Mouse (Mus musculus) limb, embryonic 11.5 days (tissue): ENCODE measurements around the gene Uhrf1bp1. TPM values are rescaled to one million over a fixed set of nuclear protein-coding genes. Genes with fewer than 3 reads are reported as not detected.

ENCODE experiments used
- ATAC-seq: fragments of 200-750 bp; cut with Nextera tagmentation; 2 replicates; pipeline ENCODE4 v1.8.0; 2017; ENCODE audit warnings: low read depth; ENCODE audit not compliant: insufficient number of reproducible peaks, low FRiP score, low TSS enrichment
- DNase-seq: peaks from one replicate; pipeline ENCODE4 v3.0.0-alpha.2; 2015; ENCODE audit warnings: low spot score
- H3K27ac ChIP-seq: fragments of 300-500 bp; sonication (generic); replicated peaks from 2 replicates; pipeline ENCODE4 v1.5.1; 2014; ENCODE audit warnings: low read depth, mild to moderate bottlenecking, low read length
- H3K27me3 ChIP-seq: fragments of 300-500 bp; sonication (generic); 2 replicates; pipeline ENCODE4 v1.6.1; 2014; ENCODE audit warnings: mild to moderate bottlenecking, low read length, mixed read lengths; ENCODE audit not compliant: control insufficient read depth, insufficient read depth
- H3K36me3 ChIP-seq: fragments of 300-500 bp; sonication (generic); 2 replicates; pipeline ENCODE4 v1.6.1; 2014; ENCODE audit warnings: mild to moderate bottlenecking, low read length, moderate library complexity, mixed read lengths; ENCODE audit not compliant: control insufficient read depth, insufficient read depth
- H3K4me1 ChIP-seq: fragments of 300-500 bp; sonication (generic); 2 replicates; pipeline ENCODE4 v1.6.1; 2014; ENCODE audit warnings: low read length, mixed read lengths; ENCODE audit not compliant: control insufficient read depth, insufficient read depth
- H3K4me2 ChIP-seq: fragments of 300-500 bp; sonication (generic); 2 replicates; pipeline ENCODE4 v1.6.1; 2014; ENCODE audit warnings: low read depth, mild to moderate bottlenecking, moderate library complexity; ENCODE audit not compliant: severe bottlenecking
- H3K4me3 ChIP-seq: fragments of 300-500 bp; sonication (generic); 2 replicates; pipeline ENCODE4 v1.5.1; 2014; ENCODE audit warnings: low read depth, low read length
- H3K9ac ChIP-seq: fragments of 300-500 bp; sonication (generic); 2 replicates; pipeline ENCODE4 v1.6.1; 2014; ENCODE audit warnings: mild to moderate bottlenecking, low read length
- H3K9me3 ChIP-seq: fragments of 300-500 bp; sonication (generic); 2 replicates; pipeline ENCODE4 v1.6.1; 2016; ENCODE audit warnings: low read length; ENCODE audit not compliant: control insufficient read depth
- WGBS: fragments of 180-500 bp; shearing (Covaris S2); extraction: QIAGEN DNeasy Blood & Tissue Kit; methylation state at CpG from one replicate; pipeline ENCODE4 v1.1.7; 2014; 5-methylcytosine and 5-hydroxymethylcytosine counted together
- polyA plus RNA-seq: library from polyadenylated mRNA; unstranded; fragments of >200 nt; fragmentation: Nextera tagmentation; extraction: Ambion mirVana; gene quantifications from 2 replicates; pipeline ENCODE4 v1.2.1, GENCODE M21; 2014

Uhrf1bp1 gene
- polyA plus RNA-seq, 1 experiment from 2014 or later: 8.2 TPM

DNA sequence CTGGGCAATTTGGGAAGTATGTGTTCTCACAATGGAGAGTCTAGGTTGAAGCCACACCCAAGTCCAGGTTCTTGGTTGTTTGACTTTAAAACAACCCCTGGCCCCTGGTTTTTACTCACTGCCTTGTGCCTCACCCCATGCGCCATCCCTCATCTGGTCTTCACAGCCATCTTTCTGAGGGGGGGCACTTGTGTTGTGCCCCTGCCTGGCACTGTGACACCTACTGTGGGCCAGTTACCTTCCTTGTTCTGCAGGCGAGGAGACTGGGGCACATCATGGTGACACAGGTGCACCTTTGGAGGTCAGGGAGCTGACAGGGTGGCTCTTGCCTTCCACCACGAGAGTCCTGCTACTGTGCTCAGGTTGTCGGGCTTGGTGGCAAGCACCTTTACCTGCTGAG is 85.9 kb downstream of the Uhrf1bp1 start:
- Histone ChIP-seq H3K4me2 (no peak overlapping the region), H3K4me3 (no peak overlapping the region), H3K36me3 (no peaks in the 10 kb centered on the region), H3K27ac (no peak overlapping the region), H3K4me1 (peaks cover 54% of the 10 kb centered on the region), H3K9me3 (no peaks in the 10 kb centered on the region), H3K9ac (no peak overlapping the region), H3K27me3 (no peaks in the 10 kb centered on the region)
- ATAC-seq (no peak), DNase-seq (no peak)
- 89% methylated on average over 4 of the region's 4 CpGs for WGBS

DNA sequence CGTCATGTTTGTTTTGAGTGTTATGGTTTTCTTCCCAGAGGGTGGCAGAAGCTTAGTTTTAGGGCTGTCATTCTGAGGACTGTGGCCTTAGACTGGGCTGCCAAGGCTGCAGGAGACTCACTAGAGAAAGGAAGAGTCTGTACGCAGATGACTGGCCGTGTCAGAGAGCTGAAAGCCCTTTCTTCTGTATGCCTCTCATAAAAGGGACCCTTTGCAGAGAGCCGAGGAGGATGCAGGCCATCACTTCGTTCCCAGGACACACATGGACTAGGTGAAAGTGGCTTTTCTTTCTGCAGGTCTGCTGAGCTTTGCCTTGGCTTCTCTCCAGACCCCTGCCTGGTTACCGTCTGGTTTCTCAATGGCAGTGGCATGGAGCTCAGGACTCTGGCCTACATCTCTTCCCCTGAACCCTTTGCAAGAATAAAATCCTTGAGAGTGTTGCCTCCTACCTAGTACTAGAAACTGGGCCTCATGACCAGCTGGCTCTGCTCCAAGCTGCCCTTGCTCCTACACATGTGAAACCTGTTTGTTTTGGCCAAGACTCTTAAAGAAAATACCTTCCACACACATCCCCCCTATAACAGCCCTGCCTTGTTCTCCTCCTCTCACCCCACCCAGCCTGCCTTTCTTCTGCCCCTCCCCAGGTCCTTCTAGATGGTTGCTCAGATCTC is 89.4 kb downstream of the Uhrf1bp1 start:
- DNase-seq (no peak), ATAC-seq (no peak)
- no peak overlapping the region for H3K9ac ChIP-seq
- no peak overlapping the region for H3K4me2 ChIP-seq
- H3K27ac ChIP-seq: peak overlapping the region; percentile 63
- no peak overlapping the region for H3K4me3 ChIP-seq
- peaks cover 24% of the 10 kb centered on the region for H3K4me1 ChIP-seq
- no peaks in the 10 kb centered on the region for H3K36me3 ChIP-seq
- WGBS: 57% methylated on average over 6 of the region's 6 CpGs
- no peaks in the 10 kb centered on the region for H3K9me3 ChIP-seq
- H3K27me3 ChIP-seq: no peaks in the 10 kb centered on the region

DNA sequence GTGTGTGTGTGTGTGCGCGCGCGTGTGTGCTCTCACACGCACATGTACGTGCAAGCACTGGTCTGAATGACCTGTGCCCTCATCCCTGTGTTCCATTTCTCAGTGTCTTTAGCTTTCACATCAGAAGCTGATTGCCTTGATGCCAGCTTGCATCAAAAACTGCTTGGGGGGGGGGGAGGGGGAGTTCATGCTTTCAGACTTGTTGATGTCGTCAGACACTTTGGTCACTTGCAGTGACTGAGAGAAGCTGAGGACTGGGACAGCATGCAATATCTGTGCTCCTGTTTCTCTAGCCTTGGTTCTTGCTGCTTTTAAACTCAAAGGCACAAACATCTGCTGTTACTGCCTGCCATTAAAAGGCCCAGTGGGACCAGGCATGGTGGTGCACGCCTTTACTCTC is 90.1 kb downstream of the Uhrf1bp1 start:
- no peak overlapping the region for H3K4me3 ChIP-seq
- H3K4me1 ChIP-seq: peaks cover 17% of the 10 kb centered on the region
- DNase-seq (no peak), ATAC-seq (no peak)
- H3K36me3 ChIP-seq: no peaks in the 10 kb centered on the region
- H3K9ac ChIP-seq: no peak overlapping the region
- no peaks in the 10 kb centered on the region for H3K9me3 ChIP-seq
- peak overlapping the region; percentile 42; the same call in 1 of the 2 replicates for H3K27ac ChIP-seq
- H3K27me3 ChIP-seq: no peaks in the 10 kb centered on the region
- no peak overlapping the region for H3K4me2 ChIP-seq
- WGBS: 82% methylated on average over 8 of the region's 8 CpGs

DNA sequence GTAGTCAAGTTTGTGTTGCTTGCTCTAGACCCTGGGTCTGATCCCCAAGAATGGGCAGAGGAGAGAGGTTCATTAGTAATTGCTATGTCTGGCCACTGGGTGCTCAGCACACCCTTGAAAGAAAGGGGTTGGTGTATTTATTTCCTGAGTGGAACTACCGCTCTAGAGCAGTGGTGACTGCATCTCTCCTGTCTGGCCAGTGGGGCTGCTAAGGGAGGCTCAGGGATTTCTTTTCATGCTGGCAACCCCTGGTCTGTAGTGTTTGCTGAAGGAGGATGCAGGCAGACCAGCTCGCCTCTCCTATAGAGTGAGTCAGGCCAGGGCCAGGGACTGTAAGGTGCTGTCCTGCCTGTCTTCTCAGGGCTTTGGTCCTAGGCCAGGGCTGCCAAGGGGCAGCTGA is 90.9 kb downstream of the Uhrf1bp1 start:
- no peak overlapping the region for H3K27ac ChIP-seq
- ATAC-seq: no peak
- 86% methylated on average over 2 of the region's 2 CpGs for WGBS

More for the DNA sequence above, 90.9 kb downstream of the Uhrf1bp1 start:
- no peaks in the 10 kb centered on the region for H3K27me3 ChIP-seq
- no peaks in the 10 kb centered on the region for H3K36me3 ChIP-seq
- H3K4me2 ChIP-seq: no peak overlapping the region
- H3K4me3 ChIP-seq: no peak overlapping the region
- no peak for DNase-seq
- H3K9ac ChIP-seq: no peak overlapping the region
- H3K4me1 ChIP-seq: peaks cover 15% of the 10 kb centered on the region
- no peaks in the 10 kb centered on the region for H3K9me3 ChIP-seq

Other genes starting within 250 kb of the Uhrf1bp1 start
- gene Nudt3, start 232.9 kb upstream of the Uhrf1bp1 start, polyA plus RNA-seq: 29.7 and 42.2 TPM in 2 replicates
- gene RPS10-NUDT3, start 221.2 kb upstream of the Uhrf1bp1 start, polyA plus RNA-seq: not detected in 2 replicates
- 1,013 and 1,034 TPM in 2 replicates for gene Rps10, start 219.8 kb upstream of the Uhrf1bp1 start, polyA plus RNA-seq
- 5.6 and 6.5 TPM in 2 replicates for gene Pacsin1, start 200.9 kb upstream of the Uhrf1bp1 start, polyA plus RNA-seq
- 0.24 and 0.27 TPM in 2 replicates for gene Spdef, start 127.5 kb upstream of the Uhrf1bp1 start, polyA plus RNA-seq
- 16.7 and 17.6 TPM in 2 replicates for gene D17Wsu92e, start 35.8 kb upstream of the Uhrf1bp1 start, polyA plus RNA-seq
- gene Snrpc, start 18.3 kb upstream of the Uhrf1bp1 start, polyA plus RNA-seq: 415 and 425 TPM in 2 replicates
- 12.1 and 13.4 TPM in 2 replicates for gene Anks1, start 52.9 kb downstream of the Uhrf1bp1 start, polyA plus RNA-seq
- gene Taf11, start 53.4 kb downstream of the Uhrf1bp1 start, polyA plus RNA-seq: 104 and 109 TPM in 2 replicates
- 0.43 and 1.1 TPM in 2 replicates for gene Tcp11, start 224.2 kb downstream of the Uhrf1bp1 start, polyA plus RNA-seq